Comparison of ENCODE assay signal across 8 mouse cellular contexts in genomic region chr11:113981732-113982503, GRCm38 (mm10).
DNase-seq lines count a peak whose midpoint lies in the region; ATAC-seq and TF ChIP-seq lines count a peak whose summit lies in the region.

No protein-coding gene starts in this region.

- H3K27me3 ChIP-seq in cerebellum, adult 2 months (ENCODE audit: control insufficient read depth, insufficient read depth, low read length), result no peaks in the 10 kb centered on the region
- H3K27me3 ChIP-seq in neural tube, embryonic 11.5 days (ENCODE audit: control insufficient read depth, insufficient read depth, low read length), result no peaks in the 10 kb centered on the region
- H3K27me3 ChIP-seq in hindbrain, embryonic 16.5 days (replicated peaks; ENCODE audit: control insufficient read depth, insufficient read depth, low read length), result no peaks in the 10 kb centered on the region; the same call in 1 of the 2 replicates
- no peaks in the 10 kb centered on the region for H3K27me3 ChIP-seq in stomach, embryonic 15.5 days (replicated peaks)

- no peak overlapping the region for H3K9ac ChIP-seq in neural tube, embryonic 11.5 days (ENCODE audit: low read length)
- H3K9ac ChIP-seq in hindbrain, embryonic 16.5 days (ENCODE audit: low read depth, low read length), result peak overlapping the region; percentile 42
- no peak overlapping the region for H3K9ac ChIP-seq in stomach, embryonic 15.5 days

- no peak for TF ChIP-seq POLR2A in cerebellum, adult 2 months (IDR thresholded peaks at IDR 0.05; ENCODE audit: borderline replicate concordance, insufficient read depth, low read length)

- WGBS in cerebellum, adult 2 months, result 10% methylated on average over 7 of the region's 7 CpGs
- 34% methylated on average over 7 of the region's 7 CpGs for WGBS in neural tube, embryonic 11.5 days
- 12% methylated on average over 7 of the region's 7 CpGs for WGBS in hindbrain, embryonic 16.5 days
- WGBS in stomach, embryonic 15.5 days, result 28% methylated on average over 7 of the region's 7 CpGs

- H3K4me3 ChIP-seq in cerebellum, adult 2 months (replicated peaks; ENCODE audit: insufficient read depth, low read depth, low read length), result no peak overlapping the region
- no peak overlapping the region for H3K4me3 ChIP-seq in neural tube, embryonic 11.5 days (ENCODE audit: low read depth, low read length)
- H3K4me3 ChIP-seq in hindbrain, embryonic 16.5 days (ENCODE audit: low read length), result no peak overlapping the region
- H3K4me3 ChIP-seq in stomach, embryonic 15.5 days (replicated peaks), result no peak overlapping the region

- no peak overlapping the region for H3K4me2 ChIP-seq in neural tube, embryonic 11.5 days (ENCODE audit: low read depth)
- no peak overlapping the region for H3K4me2 ChIP-seq in hindbrain, embryonic 16.5 days (ENCODE audit: low read length)
- no peak overlapping the region for H3K4me2 ChIP-seq in stomach, embryonic 15.5 days

- 0 out of 2 replicates have a peak, but pooled peaks cover 3% of the 10 kb centered on the region for H3K4me1 ChIP-seq in cerebellum, adult 2 months (ENCODE audit: control insufficient read depth, insufficient read depth, low read length)
- H3K4me1 ChIP-seq in neural tube, embryonic 11.5 days (ENCODE audit: control insufficient read depth, insufficient read depth, low read length), result peaks cover 24% of the 10 kb centered on the region
- peaks cover 28% of the 10 kb centered on the region for H3K4me1 ChIP-seq in hindbrain, embryonic 16.5 days (ENCODE audit: control insufficient read depth, insufficient read depth, low read depth, low read length)
- H3K4me1 ChIP-seq in stomach, embryonic 15.5 days, result peaks cover 20% of the 10 kb centered on the region

- peak; percentile 37 to 85 for DNase-seq in cerebellum, postnatal 4 days (ENCODE audit: low spot score in 2 of 2)
- no peak for DNase-seq in cerebellum, adult 2 months
- DNase-seq in neural tube, embryonic 11.5 days (ENCODE audit: low spot score), result peak; percentile 75
- DNase-seq in neural tube, embryonic 10.5 days (ENCODE audit: extremely low spot score, low spot score), result no peak
- no peak for DNase-seq in urinary bladder, adult 18-20 months (ENCODE audit: low spot score in 2 of 2)
- DNase-seq in kidney, adult 11 months, result no peak

- no peak for TF ChIP-seq CTCF in cerebellum, adult 2 months (IDR thresholded peaks at IDR 0.05; ENCODE audit: borderline replicate concordance, insufficient read depth, low read depth, low read length)

- peak; percentile 84 for ATAC-seq in neural tube, embryonic 11.5 days (ENCODE audit: insufficient read depth, low FRiP score, low TSS enrichment)
- ATAC-seq in hindbrain, embryonic 16.5 days, result peak; percentile 89
- ATAC-seq in stomach, embryonic 15.5 days (ENCODE audit: insufficient read depth, low FRiP score, low read depth), result peak; percentile 32; the same call in 1 of the 2 replicates

- no peak overlapping the region for H3K27ac ChIP-seq in cerebellum, adult 2 months (ENCODE audit: insufficient read depth, low read length)
- peak overlapping the region; percentile 61 for H3K27ac ChIP-seq in neural tube, embryonic 11.5 days (ENCODE audit: low read depth, low read length)
- H3K27ac ChIP-seq in hindbrain, embryonic 16.5 days (ENCODE audit: low read depth, low read length), result peak overlapping the region; percentile 62
- peak overlapping the region; percentile 14; the same call in 1 of the 2 replicates for H3K27ac ChIP-seq in stomach, embryonic 15.5 days

- no peaks in the 10 kb centered on the region for H3K36me3 ChIP-seq in neural tube, embryonic 11.5 days (ENCODE audit: control insufficient read depth, insufficient read depth, low read length)
- no peaks in the 10 kb centered on the region for H3K36me3 ChIP-seq in hindbrain, embryonic 16.5 days (ENCODE audit: control insufficient read depth, insufficient read depth, low read length)
- no peaks in the 10 kb centered on the region for H3K36me3 ChIP-seq in stomach, embryonic 15.5 days

- H3K9me3 ChIP-seq in neural tube, embryonic 11.5 days (ENCODE audit: control insufficient read depth, low read length), result no peaks in the 10 kb centered on the region
- H3K9me3 ChIP-seq in hindbrain, embryonic 16.5 days (ENCODE audit: control insufficient read depth, low read length), result no peaks in the 10 kb centered on the region
- H3K9me3 ChIP-seq in stomach, embryonic 15.5 days, result no peaks in the 10 kb centered on the region

Comparison
In these comparisons a context has a peak if more than half of its experiments do, and no peak if none do; other contexts are left out.
1. DNase-seq: peak in cerebellum, postnatal 4 days (2 of 2) and neural tube, embryonic 11.5 days (single experiment); none in cerebellum, adult 2 months (0 of 2), neural tube, embryonic 10.5 days (single experiment), urinary bladder, adult 18-20 months (0 of 2) and kidney, adult 11 months (single experiment).
2. ATAC-seq: peak in every context shown above with its lines; median percentile 89 in hindbrain, embryonic 16.5 days; 84 in neural tube, embryonic 11.5 days; 32 in stomach, embryonic 15.5 days.